Mouse (Mus musculus): ENCODE data around the gene Ell. TPM values are rescaled to one million over a fixed set of nuclear protein-coding genes. Genes with fewer than 3 reads are reported as not detected.

Gene Ell
- total RNA-seq, 1 experiment from 2014 or later = 22.4 TPM

DNA sequence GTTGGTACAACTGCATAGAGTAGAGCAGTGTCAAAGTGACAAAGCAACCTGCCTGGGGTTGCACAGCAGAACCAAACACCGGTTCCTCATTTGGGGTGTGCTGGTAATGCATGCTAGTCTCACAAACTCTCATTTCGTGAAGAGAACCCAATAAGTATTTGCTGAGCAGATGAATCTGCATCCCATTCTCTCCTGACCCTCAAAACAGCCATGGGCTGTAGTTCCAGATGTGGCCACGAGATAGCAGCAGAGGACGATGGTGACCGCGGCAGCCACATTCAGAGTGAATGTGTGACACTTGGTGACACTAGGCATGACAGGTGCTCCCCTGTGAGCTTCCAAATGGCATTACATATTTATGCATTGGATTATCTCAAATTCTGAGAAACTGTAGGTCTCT is 72.6 kb downstream of the Ell start:
- DNase-seq = peak; percentile 90

DNA sequence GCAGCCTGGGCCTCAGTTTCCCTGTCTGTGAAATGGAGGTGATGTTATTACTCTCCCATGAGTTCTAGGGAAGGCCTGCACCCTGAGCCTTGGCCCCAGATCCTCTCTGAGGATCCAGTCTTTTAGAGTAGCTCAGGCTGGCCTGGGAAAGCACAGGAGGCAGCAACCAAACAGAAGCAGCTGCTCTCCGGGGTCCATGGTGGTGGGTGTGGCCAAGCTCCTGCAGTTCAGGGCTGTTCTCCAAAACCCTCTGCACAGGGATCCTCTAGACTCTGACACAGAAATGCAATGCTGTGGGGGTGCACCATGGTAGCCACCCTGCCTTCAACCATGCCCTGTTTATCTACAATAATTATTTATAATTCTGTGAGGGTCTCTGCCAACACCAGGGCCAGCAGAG is 74.5 kb downstream of the Ell start:
- DNase-seq = no peak

DNA sequence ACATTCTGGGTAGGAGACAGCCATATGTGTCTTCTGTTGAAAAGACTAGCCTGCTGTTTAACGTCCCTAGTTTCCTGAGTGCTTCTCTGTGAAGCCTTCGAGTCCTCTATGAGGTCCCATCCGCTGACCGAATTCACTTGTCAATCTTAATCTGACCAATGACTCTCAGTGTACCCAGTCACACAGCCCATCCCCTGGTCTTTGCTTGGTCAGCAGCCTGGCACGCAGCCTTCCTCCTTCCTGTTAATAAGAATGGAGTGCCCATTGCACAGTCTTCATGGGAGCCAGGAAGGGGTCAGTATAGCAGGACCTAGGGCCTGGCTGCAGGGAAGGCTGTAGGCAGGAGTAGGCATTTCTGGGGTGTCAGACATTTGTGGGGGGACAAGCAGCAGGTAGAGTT is 75.2 kb downstream of the Ell start:
- no peak for DNase-seq

DNA sequence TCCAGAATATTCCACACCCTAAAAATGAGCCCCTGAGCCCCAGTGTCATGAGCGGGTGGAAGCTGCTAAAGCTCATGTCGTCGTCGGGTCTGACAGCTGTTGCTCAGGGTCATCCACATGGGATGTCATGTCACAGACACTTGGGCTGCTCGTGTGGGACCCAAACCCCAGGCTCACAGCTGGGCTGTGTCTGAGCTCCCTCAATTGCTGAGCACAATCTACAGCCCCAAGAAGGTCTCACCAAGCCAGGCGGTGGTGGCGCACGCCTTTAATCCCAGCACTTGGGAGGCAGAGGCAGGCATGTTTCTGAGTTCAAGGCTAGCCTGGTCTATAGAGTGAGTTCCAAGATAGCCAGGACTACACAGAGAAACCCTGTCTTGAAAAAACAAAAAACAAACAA is 76.0 kb downstream of the Ell start:
- DNase-seq = no peak

DNA sequence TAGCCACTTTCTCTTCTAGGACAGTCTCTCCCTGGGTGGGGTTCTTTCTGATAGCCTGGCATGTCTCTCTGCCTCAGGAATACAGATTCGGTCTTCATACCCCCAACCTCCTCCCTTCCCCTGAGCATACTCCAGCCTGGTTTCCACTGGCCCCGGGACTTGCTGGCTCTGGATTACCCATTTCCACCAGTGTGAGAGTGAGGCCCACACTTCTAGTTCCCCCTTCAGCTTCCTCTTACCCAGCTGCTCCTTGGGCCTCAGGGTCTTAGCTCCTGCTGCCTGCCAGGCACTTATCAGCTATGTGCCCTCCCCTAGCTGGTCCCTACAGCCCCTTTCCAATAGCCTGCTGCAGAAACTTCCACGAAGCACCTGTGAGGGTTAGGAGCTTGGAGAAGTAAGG is 76.6 kb downstream of the Ell start, which contains the start of gene Lrrc25:
Gene Lrrc25, plus strand, starts transcription at position 262 of the 400 bp plus-strand sequence.
- DNase-seq = no peak

DNA sequence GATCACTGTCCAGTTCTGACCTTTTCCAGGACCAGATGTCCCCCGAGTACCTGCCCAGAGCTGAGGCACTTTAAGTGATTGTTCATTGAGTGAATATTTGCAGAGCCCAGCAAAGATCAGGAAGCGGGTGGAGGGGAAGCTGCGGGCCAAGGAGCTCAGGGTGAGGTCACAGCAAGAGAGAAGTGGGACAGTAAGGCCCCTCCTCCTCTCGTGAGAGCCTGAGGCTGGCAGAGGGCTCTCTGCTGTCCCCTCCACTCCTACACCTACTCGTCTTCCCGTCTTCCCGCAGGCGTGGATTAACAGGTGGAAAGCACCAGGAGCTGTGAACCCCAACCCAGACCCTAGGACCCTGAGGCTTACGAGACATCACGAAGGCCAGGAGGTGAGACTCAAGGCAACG is 77.4 kb downstream of the Ell start:
- peak; percentile 13 for DNase-seq

- peak; percentile 3 for DNase-seq
Observed at GRCm38 (mm10) chr8:70617985-70618384, 78.7 kb downstream of the Ell start.

GRCm38 (mm10) chr8:70618888-70619334 is 79.7 kb downstream of the Ell start:
- DNase-seq = peak; percentile 78

DNA sequence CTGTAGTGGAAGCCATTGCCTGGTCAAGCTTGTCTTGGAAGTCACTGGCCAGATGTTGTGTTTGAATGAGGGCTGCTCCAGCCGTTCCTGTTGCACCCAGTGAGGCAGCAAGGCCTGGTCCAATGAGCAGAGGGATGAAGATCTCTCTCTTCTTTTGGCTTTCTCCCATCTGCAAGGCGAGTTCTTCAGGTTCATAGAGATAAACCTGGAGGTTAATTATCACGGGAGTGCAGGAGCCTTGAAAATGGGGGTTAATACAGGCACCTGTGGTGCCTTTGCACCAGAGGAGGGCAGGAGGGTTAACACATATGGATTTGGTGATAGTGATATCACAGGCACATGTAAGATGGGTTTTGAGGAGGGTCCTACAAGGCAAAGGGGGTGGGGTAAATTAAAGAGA is 83.0 kb downstream of the Ell start:
- DNase-seq = no peak

GRCm38 (mm10) chr8:70625104-70625503 is 85.8 kb downstream of the Ell start:
- peak; percentile 78 for DNase-seq

DNA sequence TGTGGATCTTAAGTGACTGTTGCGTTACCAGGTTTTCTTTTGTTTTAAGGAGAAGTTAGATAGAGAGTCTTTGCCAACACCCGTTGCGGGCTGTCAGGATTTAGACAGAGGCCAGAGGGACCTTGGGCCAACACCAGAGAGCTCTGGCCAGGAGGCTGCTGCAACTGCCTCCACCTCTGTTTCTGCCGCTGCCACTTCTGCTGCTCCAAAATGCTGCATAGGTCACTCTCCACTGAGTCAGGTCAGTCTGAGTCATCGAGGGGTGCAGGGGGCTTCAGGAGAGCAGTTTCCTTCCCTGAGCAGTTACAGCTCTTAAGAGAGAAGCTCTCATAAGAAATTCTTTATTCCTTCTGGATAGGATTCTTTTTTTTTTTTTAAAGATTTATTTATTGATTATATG is 87.8 kb downstream of the Ell start:
- peak; percentile 33 for DNase-seq

- no peak for DNase-seq
Observed at GRCm38 (mm10) chr8:70628986-70629490, 89.8 kb downstream of the Ell start.

GRCm38 (mm10) chr8:70629574-70630531 is 90.6 kb downstream of the Ell start:
- peak; percentile 93 for DNase-seq

GRCm38 (mm10) chr8:70630532-70631381 is 91.5 kb downstream of the Ell start:
- DNase-seq = peak; percentile 90

DNA sequence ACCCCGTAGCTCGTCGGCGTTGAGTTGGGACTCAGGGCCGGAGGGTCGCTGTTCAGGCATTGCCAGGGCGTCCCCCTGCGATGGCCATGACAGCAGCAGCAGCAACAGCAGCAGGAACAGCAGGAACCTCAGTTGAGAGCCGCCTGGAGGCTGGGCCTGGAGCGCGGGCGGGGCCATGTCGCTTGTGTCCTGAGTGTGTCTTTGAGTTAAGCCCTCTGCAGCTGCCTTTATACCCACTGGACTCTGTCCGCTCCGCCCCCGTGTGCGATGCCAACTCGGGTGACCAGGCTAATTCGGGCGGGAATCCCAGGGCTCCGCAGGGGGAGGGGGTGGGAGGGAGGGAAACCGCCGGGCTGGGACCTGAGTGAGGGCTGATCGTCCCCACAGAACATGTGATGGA is 92.2 kb downstream of the Ell start:
- peak; percentile 67 for DNase-seq

GRCm38 (mm10) chr8:70632346-70632892 is 93.2 kb downstream of the Ell start, which contains the start of gene Gdf15:
Gdf15 (minus strand) TSS chr8:70632456.
- DNase-seq = no peak

- peak; percentile 74 for DNase-seq
Observed at GRCm38 (mm10) chr8:70634066-70634465, 94.8 kb downstream of the Ell start.

DNA sequence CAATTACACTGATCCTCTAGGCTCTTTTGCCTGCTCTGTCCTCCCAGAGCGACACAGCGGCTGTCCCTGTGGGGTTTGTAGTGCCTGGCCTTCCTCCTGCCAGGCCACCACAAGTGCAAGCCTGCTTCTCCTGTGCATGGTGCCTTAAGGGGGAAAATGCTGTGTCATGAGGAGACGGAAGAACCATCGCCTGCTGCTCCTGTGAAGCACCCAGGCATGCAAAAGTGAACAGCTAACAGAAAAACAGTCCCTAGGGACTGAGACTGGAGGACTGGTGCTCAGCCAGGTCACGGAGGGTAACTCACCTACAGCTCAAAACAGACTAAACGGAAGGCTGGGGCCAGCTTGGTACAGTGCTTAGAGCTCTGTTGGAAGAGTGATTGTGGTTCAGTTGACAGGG is 96.3 kb downstream of the Ell start:
- DNase-seq = no peak

DNA sequence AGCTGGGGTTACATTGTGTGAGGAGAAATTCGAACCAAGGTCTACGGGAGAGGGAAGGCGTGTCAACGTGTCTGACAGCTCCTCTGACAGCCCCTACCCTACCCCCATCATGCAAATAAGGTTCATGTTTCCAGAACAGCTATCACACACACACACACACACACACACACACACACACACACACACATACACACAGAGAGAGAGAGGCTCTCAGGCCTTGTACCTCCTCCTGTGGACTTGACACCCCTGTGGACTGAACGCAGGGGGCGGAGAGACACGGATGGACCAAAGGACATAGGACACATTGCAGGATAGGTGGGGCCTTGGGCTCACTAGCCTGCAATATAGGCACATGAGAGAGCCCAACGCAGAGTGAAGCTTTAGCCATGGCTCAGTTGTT is 97.6 kb downstream of the Ell start:
- DNase-seq = no peak

DNA sequence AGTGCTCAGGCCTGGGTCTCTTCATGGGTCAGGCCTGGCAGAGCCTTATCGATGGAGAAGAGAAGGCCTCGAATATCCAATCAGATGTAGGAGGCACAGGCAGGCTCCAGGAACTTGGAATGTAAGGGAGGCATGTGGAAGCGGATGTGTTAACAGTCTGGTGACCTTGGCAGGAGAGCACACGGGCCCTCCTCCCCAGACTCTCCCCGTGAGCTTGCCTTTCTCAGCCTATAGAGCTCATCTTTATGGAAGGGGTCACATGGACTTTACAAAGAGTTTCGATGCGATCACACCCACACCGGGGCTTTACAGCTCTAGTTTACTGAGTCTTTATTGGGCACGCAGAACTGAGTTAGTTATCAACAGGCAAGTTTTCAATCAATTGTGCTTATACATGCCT is 99.5 kb downstream of the Ell start:
- DNase-seq = no peak
